Mouse (Mus musculus) spleen, embryonic (tissue): ENCODE data around the gene Zfp451.
"Not testable (repeated sequence)": the region's sequence is repeated elsewhere in the genome, so short reads cannot be mapped to it uniquely, and the experiment has no call there.

Experiments used
- CTCF ChIA-PET: fragments of 350-600 bp; sonication (Branson Sonifier 250); formaldehyde crosslinking; loops from one replicate; lab custom pipeline; 2022; lab: Charles Lee

Gene Zfp451

DNA sequence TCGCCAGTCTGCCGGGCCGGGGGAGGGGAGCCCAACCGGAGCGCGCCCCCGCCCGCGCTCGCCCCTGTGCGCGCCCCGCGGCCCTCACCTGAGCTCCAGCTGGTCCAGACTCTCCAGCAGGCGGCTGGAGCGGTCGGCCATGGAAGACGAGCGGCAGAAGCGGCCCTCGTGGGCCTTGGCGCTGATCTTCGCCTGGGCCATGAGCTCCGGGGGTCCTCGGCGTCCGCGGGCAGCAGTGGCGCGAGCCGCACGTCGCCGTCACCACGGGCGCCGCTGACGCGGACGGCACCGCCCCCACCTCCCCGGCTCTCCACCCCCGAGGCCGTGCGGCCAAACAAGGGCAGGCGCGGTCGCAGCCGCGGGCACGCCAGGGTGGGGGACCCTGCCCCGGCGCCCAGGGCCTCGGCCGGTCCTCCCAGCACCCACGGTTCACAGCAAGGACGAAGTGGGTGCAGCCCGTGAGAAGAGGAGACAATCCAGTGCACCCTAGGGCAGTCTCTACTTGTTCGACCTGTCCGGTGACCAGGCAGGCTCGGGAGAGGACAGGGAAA lies 56.8 kb downstream of the Zfp451 start, which contains the start of gene Bag2:
Bag2 (minus strand) TSS at position 305 of the 551 bp plus-strand sequence.
- CTCF ChIA-PET: no interaction called here

DNA sequence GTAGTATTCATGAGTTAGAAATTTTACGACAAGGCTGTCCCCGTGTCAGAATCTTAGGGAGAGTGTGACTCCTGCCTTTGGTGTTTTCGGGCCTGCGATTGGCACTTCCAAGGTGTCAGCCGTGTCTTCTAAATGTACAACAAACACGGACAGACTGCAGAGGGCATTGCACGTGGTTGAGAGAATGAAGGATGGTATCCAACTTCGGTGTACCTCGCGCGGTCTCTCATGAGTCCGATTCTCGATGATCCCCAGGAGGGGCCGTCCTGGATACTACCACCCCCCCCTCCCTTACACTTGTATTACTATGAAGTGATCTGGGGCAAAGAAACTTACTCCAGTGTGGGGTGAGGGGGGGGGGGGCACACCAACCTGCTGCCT lies 57.4 kb downstream of the Zfp451 start:
- CTCF ChIA-PET: no interaction called here

DNA sequence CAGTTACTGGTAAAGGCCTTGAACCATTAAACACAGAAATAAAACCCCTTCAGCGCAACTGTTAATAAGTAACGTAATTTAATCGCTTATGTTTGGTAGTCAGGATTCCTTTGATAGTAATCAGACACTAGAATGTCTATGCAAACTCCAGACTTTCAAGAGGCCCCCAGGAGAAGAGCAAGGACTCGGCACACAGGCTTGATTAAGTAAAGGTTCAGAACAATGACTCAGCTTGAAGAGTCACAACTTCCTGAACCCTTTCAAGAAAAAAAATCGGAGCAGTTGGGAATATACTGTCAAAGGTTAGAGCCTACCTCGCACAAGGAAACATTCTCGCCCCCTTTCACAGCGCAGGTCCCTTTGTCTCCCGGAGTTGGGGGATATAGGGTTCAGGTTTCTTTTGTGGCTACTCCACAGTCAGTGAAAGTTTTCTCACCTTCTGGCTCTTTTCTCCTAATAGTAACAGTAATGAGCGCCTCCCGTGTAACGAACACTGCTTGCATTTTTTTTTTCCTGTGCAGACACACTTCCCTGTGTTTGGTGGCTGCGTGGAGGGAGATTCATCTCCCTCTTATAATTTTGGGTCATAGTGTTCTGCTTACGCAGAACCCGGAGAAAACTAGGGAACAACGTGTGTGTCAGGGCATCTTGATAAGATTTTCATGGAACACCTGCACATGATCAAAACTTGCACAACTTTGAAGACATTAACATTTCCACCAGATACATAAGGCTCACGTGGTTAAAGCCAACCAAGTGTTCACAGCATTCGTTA lies 58.0 kb downstream of the Zfp451 start:
- CTCF ChIA-PET: no interaction called here

DNA sequence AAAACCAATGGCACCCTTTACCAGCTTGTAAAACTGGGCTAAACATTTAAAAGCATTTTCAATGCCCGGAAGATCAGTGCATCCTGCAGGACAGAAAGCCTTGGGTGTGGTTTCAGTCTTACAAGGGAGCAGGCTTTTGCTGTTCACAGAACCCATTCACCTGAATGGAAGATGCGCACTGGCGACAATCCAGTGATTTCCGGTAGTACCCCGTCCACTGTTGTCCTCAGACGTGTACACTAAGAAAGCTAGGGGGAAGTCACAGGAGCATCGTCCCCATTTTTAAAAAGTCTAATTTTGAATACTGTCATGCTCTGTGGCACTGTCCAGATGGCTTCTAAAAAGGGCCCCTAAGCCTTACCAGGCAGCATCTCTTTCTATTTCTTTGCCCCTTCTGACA lies 58.6 kb downstream of the Zfp451 start:
- CTCF ChIA-PET: no interaction called here

DNA sequence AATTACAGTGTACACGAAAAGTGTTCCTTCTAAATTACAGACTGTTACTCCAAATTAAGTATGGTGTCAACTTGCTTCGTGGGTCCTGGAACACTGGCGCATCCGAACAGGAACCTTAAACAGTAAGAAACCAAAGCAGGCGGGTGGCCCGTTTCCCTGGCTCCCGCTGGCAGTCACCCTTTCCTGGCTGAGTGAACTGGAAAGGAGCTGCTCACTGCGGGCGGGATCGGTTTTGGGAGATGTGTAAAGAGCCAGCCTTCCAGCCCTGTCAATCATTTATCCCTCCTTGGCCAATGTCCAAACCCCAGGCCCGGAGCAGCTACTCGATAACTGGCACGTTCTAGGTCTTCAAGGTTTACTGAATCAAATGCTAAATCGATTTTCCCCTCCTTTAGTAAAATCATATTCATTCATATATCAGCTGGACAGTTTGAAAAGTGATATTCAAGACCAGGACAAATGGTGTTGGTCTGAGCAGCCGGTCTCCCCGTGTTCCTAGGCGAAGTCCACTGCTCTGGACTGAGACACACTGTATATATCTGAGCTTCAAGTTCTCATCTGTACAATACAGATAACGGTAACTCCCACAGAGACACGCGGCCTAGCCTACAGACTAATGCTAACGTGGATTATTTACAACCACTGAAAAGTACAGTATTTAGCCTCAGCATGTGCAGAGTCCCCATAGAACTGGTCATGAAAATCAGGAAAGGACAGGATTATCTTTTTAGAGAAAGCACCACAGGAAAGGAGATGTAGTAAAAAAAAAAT lies 59.2 kb downstream of the Zfp451 start:
- CTCF ChIA-PET: no interaction called here

DNA sequence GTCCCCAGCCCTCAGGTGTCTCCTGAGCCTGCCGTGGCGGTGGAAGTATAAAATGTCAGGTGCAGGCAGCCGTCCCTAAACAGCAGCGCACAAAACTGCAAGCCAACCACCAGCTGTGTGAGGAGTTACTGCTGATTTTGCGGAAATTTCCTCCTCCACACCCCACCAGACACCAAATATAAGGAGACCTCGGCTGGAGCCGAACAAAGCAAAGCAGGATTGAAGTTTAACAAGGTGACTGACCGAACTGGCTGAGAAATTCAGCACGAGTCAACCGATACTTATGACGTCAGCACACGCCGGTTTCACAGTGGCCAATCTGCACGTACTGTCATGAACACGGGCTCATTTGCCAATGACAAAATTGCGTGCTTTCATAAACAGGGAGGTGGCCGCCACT lies 60.3 kb downstream of the Zfp451 start:
- CTCF ChIA-PET: no interaction called here

DNA sequence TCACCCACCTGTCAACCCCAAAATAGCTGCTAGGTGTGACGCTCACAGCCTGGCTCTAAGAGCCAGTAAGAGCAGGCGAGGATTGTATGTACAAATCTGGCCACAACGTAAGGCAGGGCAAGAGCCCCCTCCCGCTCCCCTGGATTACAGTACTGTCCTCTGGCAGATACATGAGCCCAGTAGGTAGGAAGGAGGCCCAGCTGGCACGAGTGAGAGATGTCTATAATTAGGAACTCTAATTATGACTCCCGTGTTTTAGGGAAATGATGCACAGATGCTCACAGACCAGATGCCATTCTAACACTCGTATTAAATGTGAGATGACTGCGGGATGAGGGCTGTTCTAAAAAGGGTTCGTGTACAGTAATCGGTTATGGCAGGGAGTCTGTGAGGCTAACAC lies 63.1 kb downstream of the Zfp451 start:
- CTCF ChIA-PET: no interaction called here

DNA sequence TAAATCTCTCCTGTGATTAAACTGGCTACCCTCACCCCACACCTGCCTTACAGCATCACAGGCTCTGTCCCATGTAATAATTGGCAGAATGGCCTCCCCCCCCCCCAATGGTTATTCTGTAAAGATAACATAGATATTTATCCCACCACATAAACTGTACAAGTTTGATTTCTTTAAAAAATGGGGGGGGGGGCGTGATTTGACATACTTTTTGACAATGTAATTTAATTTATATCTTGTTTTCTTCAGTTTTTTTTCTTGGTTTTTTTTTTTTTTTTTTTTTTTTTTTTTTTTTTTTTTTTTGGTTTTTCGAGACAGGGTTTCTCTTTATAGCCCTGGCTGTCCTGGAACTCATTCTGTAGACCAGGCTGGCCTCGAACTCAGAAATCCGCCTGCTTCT lies 64.7 kb downstream of the Zfp451 start:
- CTCF ChIA-PET: not testable (repeated sequence)

DNA sequence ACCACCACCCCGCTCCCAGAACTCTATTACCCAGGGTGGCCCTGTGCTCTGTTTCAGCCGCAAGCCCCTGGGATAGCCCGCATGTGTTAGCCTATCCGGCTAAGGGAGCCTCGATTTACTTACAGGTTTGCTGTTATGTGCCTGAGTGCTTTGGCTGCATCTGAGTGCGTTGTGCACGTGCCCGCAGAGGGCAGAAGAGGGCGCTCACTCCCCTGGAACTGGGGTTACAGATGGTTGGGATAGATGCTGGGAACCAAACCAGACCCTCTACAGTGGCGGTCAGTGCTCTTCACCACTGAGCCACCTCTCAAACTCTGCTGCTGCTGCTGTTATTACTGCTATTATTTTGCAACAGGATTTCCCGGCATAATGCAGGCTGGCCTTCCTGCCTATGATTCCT lies 65.3 kb downstream of the Zfp451 start:
- CTCF ChIA-PET: interaction anchor here (0.7 kb wide), 1 partner anchor 60 kb away, joined by 15 read pairs; no protein-coding TSS in a partner anchor

DNA sequence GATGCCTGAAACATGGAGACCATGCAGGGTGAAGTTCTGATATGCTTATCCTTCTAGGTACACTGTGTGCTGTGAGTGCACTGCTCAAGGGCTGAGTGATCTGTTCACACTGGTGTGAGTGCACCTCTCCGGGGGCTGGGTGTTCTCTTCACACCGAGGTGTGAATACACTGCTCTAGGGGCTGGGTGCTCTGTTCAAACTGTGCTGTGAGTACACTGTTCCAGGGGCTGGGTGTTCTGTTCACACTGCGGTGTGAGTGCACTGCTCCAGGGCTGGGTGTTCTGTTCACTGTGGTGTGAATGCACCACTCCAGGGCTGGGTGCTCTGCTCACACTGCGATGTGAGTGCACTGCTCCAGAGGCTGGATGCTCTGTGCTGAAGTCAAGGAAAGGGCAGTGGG lies 68.5 kb downstream of the Zfp451 start:
- CTCF ChIA-PET: no interaction called here

DNA sequence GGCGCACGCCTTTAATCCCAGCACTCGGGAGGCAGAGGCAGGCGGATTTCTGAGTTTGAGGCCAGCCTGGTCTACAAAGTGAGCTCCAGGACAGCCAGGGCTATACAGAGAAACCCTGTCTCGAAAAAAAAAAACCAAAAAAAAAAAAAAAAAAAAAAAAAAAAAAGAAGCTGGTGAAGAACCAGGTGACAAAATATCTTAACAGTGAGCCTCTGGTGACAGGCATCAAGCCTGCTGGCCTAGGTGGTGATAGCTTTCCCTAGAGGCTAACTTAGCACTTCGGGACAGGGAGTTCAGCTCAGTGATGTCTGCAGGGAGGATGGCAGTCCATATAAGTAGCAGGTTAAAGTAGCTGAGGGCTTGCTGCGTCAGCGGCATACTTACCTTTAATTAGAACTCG lies 69.6 kb downstream of the Zfp451 start:
- CTCF ChIA-PET: not testable (repeated sequence)

DNA sequence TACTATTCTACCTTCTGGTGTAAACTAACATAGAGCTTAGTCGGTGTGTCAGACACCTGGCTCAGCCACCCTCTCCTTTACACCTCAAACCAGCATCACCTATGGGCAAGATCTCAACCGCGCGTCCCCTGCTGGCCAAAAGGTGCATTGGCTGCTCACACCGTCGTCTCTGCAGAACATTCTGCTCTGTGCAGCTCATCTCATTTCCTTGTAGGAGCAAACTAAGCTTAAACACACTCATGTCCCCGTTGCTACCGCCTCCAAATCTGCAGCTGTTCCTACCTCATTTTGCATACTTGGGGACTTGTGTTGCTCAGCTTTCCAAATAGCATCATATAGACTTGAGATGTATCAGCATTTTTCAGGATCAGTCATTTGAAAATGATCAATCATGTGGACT lies 71.5 kb downstream of the Zfp451 start:
- CTCF ChIA-PET: interaction anchor here (0.7 kb wide), 1 partner anchor 853 kb away, joined by 3 read pairs; no protein-coding TSS in a partner anchor

DNA sequence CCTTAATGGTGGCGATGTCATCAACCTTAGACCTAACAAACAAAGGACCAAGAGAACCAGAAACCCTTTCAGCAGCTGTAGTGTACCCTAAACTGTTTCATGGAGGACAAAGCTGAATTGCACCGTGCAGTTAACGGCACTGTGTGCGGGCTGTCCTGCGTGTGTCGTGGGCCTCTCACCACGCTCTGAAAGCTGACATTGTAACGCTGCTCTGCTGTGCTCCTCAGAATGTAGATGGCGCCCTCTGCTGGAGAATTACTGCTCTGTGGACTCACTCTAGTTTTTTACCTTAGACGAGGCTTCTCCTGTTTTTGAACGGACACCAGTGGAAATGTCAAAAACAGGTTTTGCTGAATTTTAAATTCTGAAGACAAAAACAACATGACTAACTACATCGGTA lies 75.1 kb downstream of the Zfp451 start:
- CTCF ChIA-PET: interaction anchor here (0.6 kb wide), 1 partner anchor 35 kb away, joined by 3 read pairs; no protein-coding TSS in a partner anchor

DNA sequence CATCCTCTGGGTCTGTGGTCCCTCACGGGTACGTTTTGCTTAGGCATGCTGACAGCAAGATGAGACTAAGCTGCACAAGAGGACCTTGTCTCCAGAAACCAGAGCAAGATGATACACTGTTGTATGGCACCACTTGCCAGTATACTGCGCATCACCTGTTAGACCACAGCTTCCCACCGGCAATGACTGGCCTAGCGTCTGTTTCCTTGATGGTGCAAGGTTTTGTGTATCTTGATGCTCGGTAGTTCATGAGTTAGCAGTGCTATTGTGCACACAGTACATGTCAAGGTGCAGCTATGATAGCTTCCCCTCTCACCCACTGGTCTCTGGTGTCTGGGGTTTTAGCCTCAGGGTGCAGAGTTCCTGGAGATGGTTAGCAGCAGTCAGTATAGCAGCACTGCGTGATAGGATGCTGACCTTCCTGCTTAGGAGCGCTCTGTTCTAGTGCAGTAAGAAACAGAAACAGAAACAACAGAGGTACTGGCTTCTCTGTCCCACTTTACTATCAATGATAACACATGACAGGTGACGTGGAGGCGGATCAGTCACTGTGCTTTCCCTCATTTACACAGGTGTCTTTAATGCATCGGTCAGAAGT lies 75.6 kb downstream of the Zfp451 start:
- CTCF ChIA-PET: interaction anchor here (0.6 kb wide), 1 partner anchor 35 kb away, joined by 3 read pairs; no protein-coding TSS in a partner anchor

DNA sequence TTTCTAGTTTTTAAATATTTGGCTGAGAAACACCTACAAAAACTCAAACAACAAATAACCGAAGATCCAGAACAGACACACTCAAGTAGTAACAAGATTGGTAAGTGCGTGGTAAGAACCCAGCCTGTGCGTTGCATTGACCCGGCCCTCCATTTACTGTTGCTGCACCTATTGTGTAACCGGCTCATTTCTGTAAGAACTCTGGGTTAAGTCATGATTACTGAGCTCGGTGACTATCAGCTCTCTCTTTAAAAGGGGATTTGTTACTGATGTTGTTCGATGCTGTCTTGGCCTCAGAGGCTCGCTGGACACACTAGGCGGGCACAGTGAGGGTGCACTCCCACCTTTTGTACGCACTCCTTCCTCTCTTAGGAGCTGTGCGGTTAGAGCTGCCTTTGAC lies 76.1 kb downstream of the Zfp451 start:
- CTCF ChIA-PET: no interaction called here

DNA sequence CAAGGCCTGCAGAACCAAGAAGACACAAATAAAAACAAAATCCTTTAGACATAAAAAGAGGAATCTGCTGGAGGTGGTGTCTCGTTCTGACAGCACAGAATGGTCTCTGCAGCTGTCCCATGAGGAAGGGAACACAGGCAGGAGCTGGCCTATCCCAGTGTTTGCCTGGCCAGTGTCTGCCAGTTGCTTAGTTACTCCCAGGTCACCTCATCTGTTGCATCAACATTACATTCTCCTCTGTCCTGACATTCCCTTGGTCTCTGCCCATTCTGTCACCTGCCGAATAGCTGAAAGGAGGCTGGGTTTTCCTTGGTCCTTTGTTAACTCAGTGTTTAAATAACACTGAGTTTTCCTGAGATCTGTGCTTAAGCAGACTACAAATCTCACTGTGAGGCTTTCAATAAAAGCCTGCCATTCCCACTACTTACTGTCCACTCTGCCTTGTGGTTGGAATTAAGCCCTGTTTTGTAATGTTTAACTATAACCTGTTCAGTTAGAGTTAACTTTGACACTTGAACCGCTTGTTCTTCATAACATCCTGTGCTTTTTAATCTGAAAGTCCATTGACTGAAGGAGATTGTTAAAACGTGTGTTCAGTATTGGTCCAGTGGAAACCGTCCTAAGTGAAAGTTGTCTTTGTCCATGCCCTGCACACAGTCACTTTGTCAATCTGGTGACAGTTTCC lies 80.3 kb downstream of the Zfp451 start:
- CTCF ChIA-PET: no interaction called here

DNA sequence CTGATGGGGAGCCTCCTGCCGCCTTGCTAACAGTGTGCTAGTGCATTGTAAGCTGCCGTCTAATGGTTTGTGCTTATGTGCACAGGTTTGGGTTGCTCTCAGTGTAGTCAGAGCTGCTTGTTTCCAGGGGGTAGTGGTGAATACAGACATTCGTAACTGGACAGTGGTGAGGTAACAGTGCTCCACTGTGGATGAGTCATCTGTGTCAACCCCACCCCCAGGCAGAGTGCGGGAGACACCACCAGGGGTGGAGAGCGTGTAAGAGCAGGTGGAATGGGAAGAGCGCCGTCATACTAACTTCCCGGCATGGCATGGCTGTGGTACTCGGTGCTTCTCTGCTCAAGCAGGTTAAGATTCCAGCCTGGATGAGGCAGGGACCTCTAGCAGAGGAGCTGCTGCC lies 81.4 kb downstream of the Zfp451 start:
- CTCF ChIA-PET: no interaction called here

DNA sequence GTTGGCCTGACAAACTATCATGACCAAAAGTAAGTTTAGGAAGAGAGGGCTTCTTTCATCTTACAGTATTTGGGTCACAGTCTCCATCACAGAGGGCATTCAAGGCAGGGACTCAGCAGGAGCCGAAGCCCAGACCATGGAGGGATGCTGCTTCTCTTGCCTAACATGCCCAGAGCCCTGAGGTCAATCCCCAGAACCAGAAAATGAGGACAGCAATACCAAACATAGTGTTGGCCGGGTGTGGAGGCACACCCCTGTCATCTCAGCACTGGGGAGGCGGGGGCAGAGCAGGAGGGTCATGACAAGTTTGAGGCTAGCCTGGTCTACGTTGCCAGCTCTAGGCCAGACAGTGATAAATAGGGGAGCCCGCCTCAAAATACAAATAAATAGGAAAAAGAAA lies 89.3 kb downstream of the Zfp451 start:
- CTCF ChIA-PET: no interaction called here

DNA sequence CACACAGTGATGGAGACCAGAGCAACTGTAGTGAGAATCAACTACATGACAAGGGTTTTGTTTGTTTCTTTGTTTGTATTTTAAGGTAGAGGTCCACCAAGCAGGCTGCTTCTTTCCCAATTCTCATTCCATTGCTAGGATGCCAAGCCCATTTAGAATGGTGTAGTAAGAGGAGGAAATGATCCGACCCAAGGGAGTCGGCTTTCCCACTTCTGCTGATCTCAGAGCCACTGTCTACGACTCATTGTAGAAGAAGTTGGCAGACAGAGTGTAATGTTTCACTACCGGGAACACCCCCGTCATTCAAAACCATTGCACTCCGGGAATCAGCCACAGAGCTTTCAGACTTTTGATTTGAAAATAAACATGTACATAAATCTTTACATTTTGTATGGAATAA lies 89.9 kb downstream of the Zfp451 start:
- CTCF ChIA-PET: no interaction called here

DNA sequence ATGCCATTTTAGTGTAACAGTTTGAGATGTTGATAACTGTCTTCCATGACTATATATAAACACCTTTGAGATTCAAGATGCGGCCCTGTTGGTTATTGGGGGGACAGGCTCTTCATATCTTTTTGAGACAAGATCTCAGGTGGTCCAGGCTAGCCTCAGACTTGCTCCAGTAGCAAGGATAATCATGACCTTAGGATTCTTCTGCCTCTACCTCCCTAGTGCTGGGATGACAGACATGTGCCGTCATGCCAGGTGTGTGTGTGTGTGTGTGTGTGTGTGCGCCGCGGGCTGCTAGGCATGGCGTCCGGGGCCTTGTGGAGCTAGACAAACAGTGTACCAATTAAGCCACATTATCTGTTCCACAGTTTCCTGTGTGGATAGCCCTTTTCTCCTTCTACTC lies 93.4 kb downstream of the Zfp451 start:
- CTCF ChIA-PET: no interaction called here

DNA sequence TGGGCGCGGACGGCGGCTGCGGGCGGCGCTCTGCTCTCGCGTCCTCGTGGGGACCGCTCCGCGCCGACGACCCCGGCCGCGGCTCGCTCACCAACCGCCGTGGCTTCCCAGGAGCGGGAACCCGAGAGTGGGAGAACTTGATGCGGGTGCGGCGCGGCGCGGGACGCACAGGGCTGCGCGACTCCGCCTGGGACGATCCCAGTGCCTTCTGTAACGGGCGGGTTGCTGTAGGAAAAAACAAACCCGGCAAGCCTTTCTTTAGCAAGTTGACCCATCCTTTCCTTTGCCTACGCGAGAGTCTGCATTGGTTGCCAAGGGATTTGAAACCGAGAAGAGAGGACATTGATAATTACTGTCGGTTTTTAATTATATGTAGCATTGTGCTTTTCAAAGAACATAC lies 94.2 kb downstream of the Zfp451 start:
- CTCF ChIA-PET: no interaction called here
